Mouse (Mus musculus): ENCODE data around the gene Rcn3.

Gene Rcn3

DNA sequence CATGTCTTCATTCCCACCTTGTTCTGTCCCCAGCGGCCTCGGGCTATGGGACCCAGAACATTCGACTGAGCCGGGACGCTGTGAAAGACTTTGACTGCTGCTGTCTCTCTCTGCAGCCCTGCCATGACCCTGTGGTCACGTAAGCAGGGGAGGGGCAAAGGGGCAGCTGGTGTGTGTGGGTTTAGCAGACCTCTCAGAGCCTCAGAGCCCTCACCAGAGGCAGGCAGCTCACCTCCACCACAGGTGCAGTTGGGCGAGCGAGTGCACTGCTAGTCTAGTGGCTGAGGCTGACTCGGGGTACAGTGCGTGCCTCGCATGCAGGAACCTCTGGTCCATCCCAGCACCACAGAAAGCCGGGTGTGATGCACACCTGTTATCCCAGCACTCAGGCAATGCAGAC is 18.1 kb downstream of the Rcn3 start:
- no peak for DNase-seq (ENCODE audit: low read depth, low spot score)

DNA sequence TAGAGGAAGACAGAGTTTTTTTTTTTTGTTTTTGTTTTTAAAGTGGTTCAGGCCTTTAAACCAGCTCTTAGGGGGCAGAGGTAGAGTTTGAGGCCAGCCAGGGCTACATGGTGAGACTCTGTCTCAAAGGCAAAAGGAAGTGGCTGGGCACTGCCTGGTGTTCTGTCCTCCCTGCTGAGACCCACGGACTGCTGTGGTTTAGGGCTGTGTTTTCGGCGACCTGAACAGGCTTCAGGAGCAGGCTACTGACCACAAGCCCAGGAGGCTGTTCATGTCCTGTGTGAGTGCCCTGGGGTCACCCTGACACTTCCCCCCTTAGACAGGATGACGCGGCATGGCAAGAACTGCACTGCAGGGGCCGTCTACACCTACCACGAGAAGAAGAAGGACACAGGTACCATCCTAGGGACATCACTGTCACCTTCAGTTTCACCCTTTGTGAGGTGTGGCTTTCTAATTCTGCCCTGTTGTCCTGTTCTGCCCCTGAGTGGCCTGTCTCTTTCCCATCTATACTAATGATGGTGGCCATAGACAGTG is 18.8 kb downstream of the Rcn3 start:
- no peak for DNase-seq (ENCODE audit: low read depth, low spot score)

- DNase-seq (ENCODE audit: low read depth, low spot score): no peak
These were observed 19.8 kb downstream of the Rcn3 start for GRCm38 (mm10) chr7:45072230-45072629.

- no peak for DNase-seq (ENCODE audit: low read depth, low spot score)
These were observed 22.4 kb downstream of the Rcn3 start for GRCm38 (mm10) chr7:45069671-45070070.

DNA sequence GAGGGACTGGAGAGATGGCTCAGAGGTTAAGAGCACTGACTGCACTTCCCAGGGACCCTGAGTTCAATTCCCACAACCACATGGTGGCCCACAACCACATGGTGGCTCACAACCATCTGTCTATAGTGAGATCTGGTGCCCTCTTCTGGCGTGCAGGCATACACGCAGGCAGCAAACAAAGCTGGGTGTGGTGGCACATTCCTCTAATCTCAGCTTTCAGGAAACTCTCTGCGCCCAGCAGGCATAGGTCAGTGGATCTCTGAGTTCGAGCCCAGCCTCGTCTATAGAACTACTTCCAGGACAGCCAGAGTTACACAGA is 24.1 kb downstream of the Rcn3 start:
- peak; percentile 76 for DNase-seq (ENCODE audit: low read depth, low spot score)

- no peak for DNase-seq (ENCODE audit: low read depth, low spot score)
These were observed 24.6 kb downstream of the Rcn3 start for GRCm38 (mm10) chr7:45067190-45067999.

DNA sequence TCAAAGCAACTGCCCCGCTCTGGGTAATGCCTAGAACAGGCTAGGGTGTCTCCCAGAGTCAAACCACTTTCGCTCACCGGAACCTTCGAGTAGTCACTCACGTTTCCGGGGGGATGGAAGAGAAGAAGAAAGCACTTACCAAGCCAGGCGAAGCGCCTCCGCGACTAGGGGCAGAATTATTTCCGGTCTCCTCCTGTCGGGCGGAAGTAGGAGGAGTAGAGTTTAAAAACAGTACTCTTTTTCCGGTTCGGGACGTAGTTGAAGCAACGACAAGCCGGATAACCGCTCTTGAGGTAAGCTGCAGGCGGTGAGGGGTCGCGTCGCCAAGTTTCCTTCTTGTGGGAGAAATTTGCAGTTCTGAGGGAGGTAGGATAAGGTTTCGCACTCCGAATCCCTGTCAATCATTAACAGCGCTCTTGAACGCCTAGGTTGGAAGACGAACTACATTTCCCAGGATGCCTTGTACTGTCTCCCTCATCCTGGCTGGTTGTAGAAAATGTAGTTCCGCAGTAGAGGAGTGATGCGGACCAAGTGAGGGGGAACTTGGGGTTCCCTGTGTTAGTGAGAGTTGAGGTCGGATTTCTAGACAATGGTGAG is 29.7 kb downstream of the Rcn3 start, which contains the start of the genes Nosip and Prrg2:
TSS of gene Nosip (plus strand) at position 191 of the 597 bp plus-strand sequence.
TSS of gene Prrg2 (minus strand) at position 439 of the 597 bp plus-strand sequence.
- DNase-seq (ENCODE audit: low read depth, low spot score): peak; percentile 90

GRCm38 (mm10) chr7:45061532-45062075 is 30.4 kb downstream of the Rcn3 start:
- no peak for DNase-seq (ENCODE audit: low read depth, low spot score)

GRCm38 (mm10) chr7:45060632-45061122 is 31.3 kb downstream of the Rcn3 start:
- DNase-seq (ENCODE audit: low read depth, low spot score): no peak

DNA sequence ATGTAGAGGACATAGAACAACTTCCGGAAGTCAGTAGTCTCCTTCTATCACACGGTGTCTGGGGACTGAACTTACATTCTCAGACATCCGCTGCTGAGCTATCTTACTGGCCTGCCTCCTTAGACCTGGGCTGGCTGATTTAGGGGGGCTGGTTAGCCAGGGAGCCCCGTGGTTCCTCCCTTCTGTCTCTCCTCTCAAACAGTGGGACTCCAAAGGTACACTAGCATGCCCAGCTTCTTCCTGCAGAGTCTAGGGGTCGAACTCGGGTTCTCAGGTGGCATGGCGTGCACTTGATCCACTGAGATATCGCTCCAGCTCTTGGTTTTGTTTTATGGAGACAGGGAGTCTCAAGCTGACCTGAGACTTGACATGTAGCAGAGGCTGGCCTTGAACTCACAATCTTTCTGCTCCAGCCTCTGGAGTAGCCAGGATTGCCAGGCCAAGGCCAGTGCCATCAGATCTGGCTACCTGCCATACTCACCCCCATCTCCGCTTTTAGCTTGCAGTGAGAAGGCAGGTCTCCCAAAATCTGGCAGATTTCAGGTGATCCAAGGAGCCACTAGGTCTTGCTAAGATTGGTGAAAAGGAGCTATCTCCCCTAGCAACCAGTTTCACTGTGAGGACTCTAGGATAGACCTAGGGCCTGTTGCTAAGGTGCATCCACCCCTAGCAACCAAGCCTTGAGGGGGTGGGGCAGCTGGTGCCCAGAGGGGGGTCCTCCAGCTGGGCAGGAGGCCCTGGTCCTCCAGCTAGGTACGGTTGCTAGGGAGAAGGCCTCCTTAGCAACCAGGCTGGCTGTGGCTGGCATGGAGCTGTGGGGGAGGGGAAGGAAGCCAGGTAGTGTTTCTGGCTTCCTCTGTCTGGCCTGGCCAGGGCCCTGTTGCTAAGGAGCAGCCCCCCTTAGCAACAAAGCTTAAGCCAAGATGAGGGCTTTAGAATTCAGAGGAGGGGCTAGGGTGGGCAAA is 33.1 kb downstream of the Rcn3 start:
- no peak for DNase-seq (ENCODE audit: low read depth, low spot score)

- DNase-seq (ENCODE audit: low read depth, low spot score): no peak
These were observed 35.1 kb downstream of the Rcn3 start for GRCm38 (mm10) chr7:45056972-45057348.

DNA sequence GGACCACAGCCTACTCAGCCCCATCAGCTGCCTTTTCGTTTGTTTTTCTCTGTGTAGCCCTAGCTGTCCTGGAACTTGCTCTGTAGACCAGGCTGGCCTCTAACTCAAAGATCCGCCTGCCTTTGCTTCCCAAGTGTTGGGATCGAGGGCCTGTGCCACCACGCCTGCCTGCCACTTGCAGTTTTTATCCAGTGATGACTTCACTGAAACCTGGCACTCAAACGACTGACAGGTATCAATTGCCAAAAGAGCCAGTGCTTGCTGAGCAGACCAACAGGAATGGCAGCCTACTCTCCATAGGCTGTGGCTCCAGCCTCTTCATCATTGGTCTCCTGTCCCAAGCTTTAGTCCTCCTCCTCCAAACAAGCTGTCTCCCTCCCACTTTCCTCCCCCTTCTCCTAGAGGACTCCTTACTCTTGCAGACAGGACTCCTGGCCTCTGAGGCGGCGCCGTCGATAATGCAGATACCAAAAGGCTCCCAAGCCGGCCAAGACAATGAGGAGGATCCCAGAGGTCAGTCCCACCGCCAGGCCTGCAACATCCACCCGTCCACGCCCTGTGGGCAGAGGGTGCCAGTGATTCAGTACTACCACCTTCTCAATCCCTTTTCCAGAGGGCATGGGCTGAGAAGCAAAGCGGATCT is 35.6 kb downstream of the Rcn3 start:
- no peak for DNase-seq (ENCODE audit: low read depth, low spot score)

- DNase-seq (ENCODE audit: low read depth, low spot score): peak; percentile 96
These were observed 38.0 kb downstream of the Rcn3 start for GRCm38 (mm10) chr7:45053931-45054510.

DNA sequence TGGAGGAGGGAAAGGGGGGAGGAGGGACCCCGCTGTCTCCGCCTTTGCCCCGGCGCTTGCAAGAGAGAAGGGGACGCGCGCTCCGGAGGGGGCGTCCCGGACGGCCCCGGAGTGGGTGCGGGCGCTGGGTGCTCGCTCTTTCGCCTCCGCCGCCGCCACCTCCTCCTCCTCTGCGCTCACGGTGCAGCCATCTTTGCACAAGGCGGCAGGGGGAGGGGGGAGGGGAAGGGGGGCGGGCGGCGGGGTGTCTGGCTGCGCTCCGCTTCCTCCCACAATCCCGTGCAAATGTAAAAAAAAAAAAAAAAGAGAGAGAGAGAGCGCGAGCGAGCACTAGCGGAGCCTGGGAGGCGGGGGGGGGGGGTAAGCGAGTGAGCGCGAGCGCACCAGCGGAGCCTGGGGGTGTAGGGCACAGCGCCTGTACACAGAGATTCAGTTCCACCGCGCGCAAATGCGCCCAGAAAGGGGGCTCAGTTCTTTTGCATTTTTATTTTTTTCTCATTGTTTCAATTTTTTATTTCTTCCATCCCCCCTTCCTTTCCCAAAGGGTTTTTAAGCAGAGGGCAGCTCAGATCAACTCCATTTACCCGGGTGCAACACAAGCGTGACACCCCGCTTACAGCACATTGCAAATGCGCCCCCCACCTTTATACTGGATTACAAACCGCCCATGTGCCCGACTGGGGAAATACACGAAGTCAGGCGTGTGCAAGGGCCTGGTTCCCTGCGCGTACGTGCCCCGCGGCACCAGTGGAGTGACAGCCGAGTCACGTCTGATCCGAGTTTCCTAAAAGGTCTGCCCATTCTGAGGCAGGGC is 38.7 kb downstream of the Rcn3 start:
- no peak for DNase-seq (ENCODE audit: low read depth, low spot score)

- DNase-seq (ENCODE audit: low read depth, low spot score): no peak
These were observed 39.2 kb downstream of the Rcn3 start, which contains the start of gene Prr12 for GRCm38 (mm10) chr7:45052862-45053116. Prr12 (minus strand) TSS chr7:45052881.

DNA sequence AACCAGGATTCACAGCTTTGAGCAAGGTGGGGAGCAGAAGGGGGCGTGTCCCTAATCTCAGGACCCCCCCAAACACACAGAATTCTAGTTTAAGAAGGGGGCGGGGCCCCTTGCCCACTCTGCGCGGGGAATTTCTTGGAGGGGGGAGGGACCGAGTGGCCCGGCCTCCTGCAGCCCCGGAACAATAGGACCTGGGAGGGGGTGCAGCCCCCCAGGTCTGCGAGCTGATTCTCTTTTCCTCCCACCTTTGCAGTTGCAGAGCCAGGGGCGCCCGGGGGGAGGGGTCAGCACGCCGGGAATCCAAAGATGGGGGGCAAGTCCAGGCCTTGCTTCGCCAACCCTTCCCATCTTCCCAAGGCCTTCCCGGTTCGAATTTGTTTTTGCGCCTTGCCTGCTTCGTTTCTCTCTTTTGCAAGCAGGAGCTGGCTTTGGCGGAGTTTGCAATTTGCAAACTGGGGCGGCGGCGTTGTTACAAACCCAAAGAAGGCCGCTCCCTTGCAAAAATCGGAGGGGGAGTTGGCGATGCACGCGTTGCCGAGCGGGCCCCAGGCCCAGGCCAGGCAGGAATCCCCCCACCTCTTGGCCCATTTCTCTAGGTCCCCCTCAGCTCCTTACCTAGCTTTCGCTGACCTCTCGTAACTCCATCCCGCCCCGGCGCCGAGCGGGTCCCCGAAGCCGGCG is 39.7 kb downstream of the Rcn3 start:
- DNase-seq (ENCODE audit: low read depth, low spot score): no peak

- no peak for DNase-seq (ENCODE audit: low read depth, low spot score)
These were observed 40.4 kb downstream of the Rcn3 start for GRCm38 (mm10) chr7:45051601-45051974.

GRCm38 (mm10) chr7:45050945-45051600 is 40.9 kb downstream of the Rcn3 start:
- DNase-seq (ENCODE audit: low read depth, low spot score): peak; percentile 81

Data from WW6 (cell line).